Mouse (Mus musculus): ENCODE measurements at regions not wholly inside any gene's neighbourhood (a gene's known extent, or its start where the extent isn't known, plus 50 kb on each side); places are given as distances from the start of the nearest gene placed in this dataset.

DNA sequence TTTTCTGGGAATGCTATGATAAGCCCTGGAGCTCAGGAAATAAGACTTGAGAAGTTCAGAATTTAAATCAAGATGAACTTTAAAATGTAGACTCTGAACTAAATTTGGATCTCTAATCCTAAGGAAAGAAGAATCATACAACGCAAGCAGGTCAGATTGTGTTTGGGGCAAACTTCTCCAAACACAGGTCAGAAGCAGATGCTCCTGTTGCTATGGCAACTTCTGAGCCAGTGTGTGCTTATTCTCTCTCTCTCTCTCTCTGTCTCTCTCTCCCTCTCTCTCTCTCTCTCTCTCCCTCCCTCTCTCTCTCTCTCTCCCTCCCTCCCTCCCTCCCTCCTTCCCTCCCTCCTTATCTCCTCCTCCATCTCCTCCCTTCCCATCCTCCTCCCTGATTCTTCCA lies 304.7 kb downstream of the Gm10295 start:
- no peak for DNase-seq (ENCODE audit: extremely low read depth, insufficient read length, low spot score)

- DNase-seq (ENCODE audit: extremely low read depth, insufficient read length, low spot score) = no peak
Observed at GRCm38 (mm10) chr7:71043789-71044188, 307.5 kb downstream of the Gm10295 start.

GRCm38 (mm10) chr7:71043128-71043527 lies 308.2 kb downstream of the Gm10295 start:
- no peak for DNase-seq (ENCODE audit: extremely low read depth, insufficient read length, low spot score)

- DNase-seq (ENCODE audit: extremely low read depth, insufficient read length, low spot score) = no peak
Observed at GRCm38 (mm10) chr7:71041388-71041787, 309.9 kb downstream of the Gm10295 start.

- no peak for DNase-seq (ENCODE audit: extremely low read depth, insufficient read length, low spot score)
Observed at GRCm38 (mm10) chr7:71040846-71041245, 310.4 kb downstream of the Gm10295 start.

DNA sequence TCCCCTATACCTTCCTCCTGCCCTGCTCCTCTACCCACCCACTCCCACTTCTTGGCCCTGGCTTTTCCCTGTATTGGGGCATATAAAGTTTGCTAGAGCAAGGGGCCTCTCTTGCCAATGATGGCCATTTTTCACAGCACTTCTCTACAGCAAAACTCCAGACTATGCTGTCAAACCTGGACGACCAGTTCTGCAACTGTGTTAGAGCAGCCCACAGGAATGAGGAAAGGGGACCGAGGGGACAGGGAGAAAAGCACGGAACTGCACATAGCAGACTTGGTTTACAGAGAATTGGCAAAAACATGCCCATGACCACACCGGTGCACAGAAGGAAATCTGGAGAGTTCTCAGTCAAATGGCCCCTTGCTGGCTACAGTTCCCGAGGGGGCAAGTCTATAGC lies 312.7 kb downstream of the Gm10295 start:
- no peak for DNase-seq (ENCODE audit: extremely low read depth, insufficient read length, low spot score)

DNA sequence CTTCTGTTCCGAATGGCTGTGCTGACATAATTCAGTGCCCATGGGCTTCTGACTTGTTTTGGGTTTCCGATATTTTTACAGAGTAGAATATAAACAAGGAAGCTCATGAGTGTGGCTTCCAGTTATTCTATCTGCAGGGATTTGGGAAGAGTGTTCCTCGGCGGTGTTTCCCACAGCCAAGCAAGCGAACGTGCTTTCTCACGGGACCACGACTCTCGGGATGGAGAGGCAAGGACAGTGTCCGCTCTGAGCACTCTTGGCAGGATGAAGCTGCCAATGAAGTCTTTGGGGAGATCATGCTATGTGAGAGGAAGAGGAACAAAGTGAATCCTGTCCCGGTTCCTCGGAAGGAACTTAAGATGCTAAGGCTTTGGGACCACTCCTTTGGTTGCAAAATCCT lies 318.2 kb downstream of the Gm10295 start:
- no peak for DNase-seq (ENCODE audit: extremely low read depth, insufficient read length, low spot score)

DNA sequence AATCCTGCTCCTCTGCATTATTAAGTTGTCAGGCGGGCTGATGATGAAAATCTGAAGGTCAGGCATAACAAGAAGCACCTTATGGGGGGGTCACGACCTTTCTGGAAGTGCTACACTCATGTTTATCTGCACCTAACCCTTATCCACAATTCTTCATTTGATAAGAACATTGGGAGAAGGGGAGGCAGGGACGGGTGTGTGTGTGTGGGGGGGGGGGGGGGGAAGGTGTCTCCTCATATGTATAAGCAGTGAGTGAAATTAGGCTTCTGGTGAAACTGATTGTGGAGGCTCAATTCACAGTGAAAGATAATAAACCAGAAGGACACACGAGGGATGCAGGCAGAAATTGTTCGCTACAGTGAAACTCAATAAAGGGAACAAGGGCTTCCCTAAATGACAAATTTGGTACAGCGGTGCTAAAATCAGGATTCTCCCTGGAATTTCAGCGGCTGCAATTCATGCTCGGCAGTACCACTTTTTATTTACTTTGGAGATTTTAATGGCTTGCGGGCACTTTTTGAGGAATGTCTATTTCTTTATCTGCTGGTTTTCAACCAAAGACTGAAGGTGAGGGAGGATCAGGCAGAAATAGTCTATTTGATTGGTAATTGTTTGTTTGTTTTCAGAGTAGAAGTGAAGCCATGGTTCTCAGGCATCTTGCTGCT lies 327.2 kb downstream of the Gm10295 start:
- DNase-seq (ENCODE audit: extremely low read depth, insufficient read length, low spot score) = no peak

GRCm38 (mm10) chr7:71023253-71023945 lies 327.9 kb downstream of the Gm10295 start:
- DNase-seq (ENCODE audit: extremely low read depth, insufficient read length, low spot score) = no peak

All from 3134 (cell line).